Mouse (Mus musculus) bone marrow macrophage, adult 2 months (primary cell): ENCODE measurements around the gene D130043K22Rik. TPM values are rescaled to one million over a fixed set of nuclear protein-coding genes. Genes with fewer than 3 reads are reported as not detected.
"Not testable (repeated sequence)": the region's sequence is repeated elsewhere in the genome, so short reads cannot be mapped to it uniquely, and the experiment has no call there.

Source experiments
- H3K27ac ChIP-seq: 2 replicates; pipeline ENCODE4 v1.5.1; 2012; ENCODE audit warnings: low read depth, low read length; ENCODE audit not compliant: insufficient read depth
- H3K4me1 ChIP-seq: 2 replicates; pipeline ENCODE4 v1.6.1; 2012; ENCODE audit warnings: low read length; ENCODE audit not compliant: control insufficient read depth, insufficient read depth
- H3K4me3 ChIP-seq: 2 replicates; pipeline ENCODE4 v1.5.1; 2012; ENCODE audit warnings: mild to moderate bottlenecking, low read length, moderate library complexity; ENCODE audit not compliant: insufficient read depth
- CTCF ChIP-seq: IDR thresholded peaks from 2 replicates; pipeline ENCODE4 v1.5.1; 2012; ENCODE audit warnings: low read depth, mild to moderate bottlenecking, low read length, moderate library complexity
- POLR2A ChIP-seq: IDR thresholded peaks from 2 replicates; pipeline ENCODE4 v1.6.1; 2012; ENCODE audit warnings: mild to moderate bottlenecking, low read depth, low read length, borderline replicate concordance
- polyA plus RNA-seq: library from polyadenylated mRNA; stranded (reverse); fragments of >200 nt; gene quantifications from 2 replicates; pipeline ENCODE4 v1.2.4, GENCODE M21; 2012; ENCODE audit not compliant: missing spikeins, insufficient read depth, insufficient read length

The D130043K22Rik gene
- polyA plus RNA-seq, 1 experiment = not detected

DNA sequence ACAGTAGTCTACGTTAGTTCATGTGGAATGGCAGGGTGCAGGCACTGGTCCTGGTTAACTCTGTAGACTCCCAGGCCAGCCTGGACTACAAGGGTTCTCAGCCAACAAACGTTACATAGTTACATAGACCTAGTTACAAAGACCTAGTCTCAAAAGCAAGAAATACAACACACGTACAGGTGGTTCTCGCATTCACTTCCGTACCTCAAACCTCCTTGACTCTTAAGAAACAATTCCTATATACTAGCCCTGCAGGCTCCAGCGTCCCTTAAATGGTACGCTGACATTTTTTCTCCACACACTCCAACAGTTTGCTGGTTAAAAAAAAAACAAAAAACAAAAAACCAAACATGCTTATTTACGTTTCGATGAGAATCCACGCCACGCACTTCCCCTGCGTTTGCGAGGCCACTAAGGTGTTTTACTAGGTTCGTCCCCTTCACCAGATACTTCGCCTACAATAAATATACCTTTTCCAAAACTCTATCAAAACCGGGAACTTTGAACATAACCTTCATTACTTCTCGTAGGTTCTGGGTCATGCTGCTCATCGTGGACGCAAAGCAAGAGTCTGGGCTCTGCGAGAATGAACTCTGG lies 14.1 kb upstream of the D130043K22Rik start:
- H3K4me3 ChIP-seq = peak overlapping the region; percentile 66
- H3K27ac ChIP-seq = peak overlapping the region; percentile 89
- peaks cover 13% of the 10 kb centered on the region for H3K4me1 ChIP-seq
- TF ChIP-seq CTCF = no peak
- TF ChIP-seq POLR2A = no peak

DNA sequence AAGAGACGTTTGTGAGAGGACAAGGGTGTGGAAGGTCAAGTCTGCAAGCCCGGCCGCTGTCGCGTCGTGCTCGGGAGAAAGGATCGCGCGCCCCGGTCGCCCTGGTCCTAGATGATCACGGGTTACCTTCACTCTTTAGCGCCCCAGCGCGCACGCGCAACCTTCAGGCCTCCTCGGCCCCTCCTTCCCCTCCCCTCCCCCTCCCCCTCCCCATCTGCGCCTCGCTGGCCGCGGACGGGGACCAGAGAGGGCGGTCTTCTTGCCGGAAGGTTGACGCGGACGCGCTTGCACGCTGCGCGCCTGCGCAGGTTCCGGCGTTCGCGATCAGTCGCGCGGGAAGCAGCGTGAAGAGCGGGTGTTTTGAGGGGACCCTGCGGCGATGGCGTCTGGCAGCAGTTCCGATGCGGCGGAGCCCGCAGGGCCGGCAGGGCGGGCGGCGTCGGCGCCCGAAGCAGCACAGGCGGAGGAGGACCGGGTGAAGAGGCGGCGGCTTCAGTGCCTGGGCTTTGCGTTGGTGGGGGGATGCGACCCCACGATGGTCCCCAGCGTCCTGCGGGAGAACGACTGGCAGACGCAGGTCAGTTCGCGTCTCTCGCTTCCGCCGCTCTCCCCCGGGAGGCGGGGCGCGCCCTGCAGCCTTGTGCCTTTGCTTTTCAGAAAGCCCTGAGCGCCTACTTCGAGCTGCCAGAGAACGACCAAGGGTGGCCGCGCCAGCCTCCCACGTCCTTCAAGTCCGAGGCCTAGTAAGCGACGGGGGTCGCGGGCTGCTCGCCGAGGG lies 13.4 kb upstream of the D130043K22Rik start, which contains the start of the genes Acot13 and Tdp2:
TSS of gene Acot13 (minus strand) at position 188 of the 778 bp plus-strand sequence.
TSS of gene Tdp2 (plus strand) at position 327 of the 778 bp plus-strand sequence.
- peak; percentile 67; the same call in 1 of the 2 replicates for TF ChIP-seq POLR2A
- no peak for TF ChIP-seq CTCF
- H3K4me1 ChIP-seq = peaks cover 13% of the 10 kb centered on the region
- H3K4me3 ChIP-seq = peak within 1 kb of the TSS; percentile 76
- peak within 1 kb of the TSS; percentile 89 for H3K27ac ChIP-seq

DNA sequence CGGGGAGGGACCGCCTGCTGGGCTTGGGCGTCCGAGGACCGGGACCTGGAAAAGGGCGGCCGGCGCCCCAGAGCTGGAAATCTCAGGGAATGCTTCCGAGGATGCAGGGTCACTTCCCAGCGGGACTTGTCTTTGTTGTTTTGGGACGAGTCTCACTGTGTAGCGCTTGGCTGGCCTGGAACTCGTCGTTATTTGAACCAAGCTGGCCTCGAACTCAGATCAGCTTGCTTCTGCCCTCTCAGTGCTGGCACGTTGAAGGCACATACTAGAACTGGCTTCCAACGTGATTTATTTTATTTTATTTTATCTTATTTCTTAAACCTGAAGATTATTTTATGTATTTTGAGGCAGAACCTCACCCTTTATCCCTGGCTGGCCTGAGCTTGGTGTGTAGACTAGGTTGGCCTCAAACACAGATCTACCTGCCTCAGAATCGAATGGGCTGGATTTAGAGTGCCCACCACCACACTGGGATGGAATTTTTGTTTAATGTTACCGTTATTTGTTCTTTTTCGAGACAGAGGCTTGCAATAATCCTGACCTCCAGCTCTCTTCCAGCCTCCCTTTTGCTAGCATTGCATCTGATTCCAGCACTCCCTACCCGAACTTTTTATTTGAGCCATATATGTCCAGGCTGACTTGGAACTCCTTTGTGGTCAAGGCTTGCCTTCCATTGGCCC lies 12.7 kb upstream of the D130043K22Rik start:
- peak overlapping the region; percentile 65 for H3K27ac ChIP-seq
- peak overlapping the region; percentile 76 for H3K4me3 ChIP-seq
- peaks cover 13% of the 10 kb centered on the region for H3K4me1 ChIP-seq
- no peak for TF ChIP-seq POLR2A
- TF ChIP-seq CTCF = no peak

DNA sequence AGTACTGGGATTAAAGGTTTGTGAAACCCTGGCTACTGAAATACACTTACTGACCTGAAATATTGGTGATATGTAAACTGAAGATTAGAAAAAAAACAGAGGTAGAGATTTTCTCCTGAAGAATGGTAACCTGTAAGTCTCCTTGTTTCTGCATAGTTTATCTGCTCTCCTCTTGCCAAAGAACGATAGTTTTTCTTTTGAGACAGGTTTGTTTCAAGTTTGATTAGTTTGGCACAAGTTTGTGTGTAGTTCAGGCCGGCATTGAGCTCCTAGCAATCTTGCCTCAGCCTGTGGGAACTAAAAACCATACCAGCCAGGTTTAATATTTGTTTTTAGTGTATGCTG lies 12.2 kb upstream of the D130043K22Rik start:
- TF ChIP-seq POLR2A = no peak
- TF ChIP-seq CTCF = no peak
- H3K4me3 ChIP-seq = peak overlapping the region; percentile 76
- peaks cover 9% of the 10 kb centered on the region for H3K4me1 ChIP-seq
- no peak overlapping the region for H3K27ac ChIP-seq

DNA sequence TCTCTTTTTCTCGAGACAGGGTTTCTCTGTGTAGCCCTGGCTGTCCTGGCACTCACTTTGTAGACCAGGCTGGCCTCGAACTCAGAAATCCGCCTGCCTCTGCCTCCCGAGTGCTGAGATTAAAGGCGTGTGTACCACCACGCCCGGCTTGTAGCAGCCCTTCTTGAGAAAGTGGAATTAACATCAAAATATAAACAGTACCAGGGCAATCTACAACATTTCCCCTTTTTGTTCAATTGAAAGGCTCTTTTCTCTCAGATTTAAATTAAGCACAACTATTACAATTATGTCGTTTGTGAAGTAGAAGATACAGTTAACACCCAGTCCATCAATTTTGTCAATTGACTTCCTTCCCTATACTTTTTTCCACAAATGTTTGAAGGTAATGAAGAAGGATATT lies 7.2 kb upstream of the D130043K22Rik start:
- not testable (repeated sequence) for H3K27ac ChIP-seq, H3K4me3 ChIP-seq
- peaks cover 11% of the 10 kb centered on the region for H3K4me1 ChIP-seq

DNA sequence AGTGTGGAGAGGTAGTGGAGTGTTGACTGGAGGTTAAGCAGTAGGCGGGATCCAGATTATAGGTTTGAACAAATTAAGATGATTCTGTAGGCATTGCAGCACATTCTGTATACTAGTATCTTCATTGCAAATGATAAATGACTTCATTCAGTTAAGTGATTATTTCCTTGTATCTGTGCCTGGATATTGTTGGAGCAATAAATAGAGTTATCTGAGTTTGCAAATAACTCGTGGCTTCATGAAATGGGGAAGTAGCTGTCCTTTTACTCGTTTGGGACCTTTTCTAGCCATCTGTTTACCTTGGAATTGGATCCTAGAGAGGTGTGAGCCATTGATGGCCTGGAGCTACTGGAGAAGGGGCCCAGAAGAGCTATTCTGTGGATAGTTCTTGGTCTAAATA lies 5.1 kb upstream of the D130043K22Rik start:
- no peak overlapping the region for H3K27ac ChIP-seq
- H3K4me1 ChIP-seq = peaks cover 6% of the 10 kb centered on the region
- H3K4me3 ChIP-seq = no peak overlapping the region
- TF ChIP-seq POLR2A = no peak
- TF ChIP-seq CTCF = no peak

DNA sequence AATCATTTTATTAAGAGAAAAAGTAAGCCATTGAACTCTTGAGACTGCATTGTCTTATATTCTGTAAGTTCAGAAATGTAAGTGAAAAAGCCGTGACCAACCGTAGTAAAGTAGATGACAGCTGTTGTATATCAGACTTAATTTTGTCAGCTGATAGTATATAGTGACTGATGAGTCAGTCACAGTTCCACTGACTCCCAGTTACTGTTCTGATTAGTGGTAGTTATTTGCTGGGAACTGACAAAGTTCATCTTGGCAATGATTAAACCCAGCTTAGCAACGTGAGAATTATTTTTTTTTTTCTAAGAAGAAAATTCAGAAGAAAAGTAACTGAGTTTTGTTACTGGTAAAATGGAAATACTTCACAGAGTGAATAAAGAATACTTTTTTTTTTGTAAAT lies 3.2 kb upstream of the D130043K22Rik start:
- H3K4me1 ChIP-seq = peaks cover 6% of the 10 kb centered on the region
- H3K4me3 ChIP-seq = no peak overlapping the region
- no peak overlapping the region for H3K27ac ChIP-seq
- TF ChIP-seq CTCF (no peak), POLR2A (no peak)

DNA sequence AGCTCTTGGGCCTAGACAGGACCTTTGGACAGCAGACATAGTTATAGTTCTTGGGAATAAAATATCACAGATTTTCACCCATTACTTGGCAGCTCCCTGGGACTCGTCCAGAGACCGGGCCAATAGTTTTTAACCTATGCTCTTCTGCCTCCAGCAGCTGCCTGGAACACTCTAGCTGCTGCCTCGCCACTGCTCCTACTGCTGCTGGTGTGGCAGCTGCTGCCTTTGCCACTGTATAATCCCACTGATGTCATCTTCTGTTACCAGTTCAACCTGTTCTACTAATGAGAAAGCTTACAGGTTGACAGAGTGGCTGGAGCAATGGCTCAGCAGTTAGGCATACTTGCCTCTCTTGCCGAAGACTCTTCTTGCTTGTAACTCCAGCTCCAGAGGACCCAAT lies 4.4 kb downstream of the D130043K22Rik start:
- Histone ChIP-seq H3K4me1 (peaks cover 5% of the 10 kb centered on the region; the same call in 1 of the 2 replicates), H3K27ac (no peak overlapping the region), H3K4me3 (no peak overlapping the region)
- TF ChIP-seq POLR2A (no peak), CTCF (no peak)

DNA sequence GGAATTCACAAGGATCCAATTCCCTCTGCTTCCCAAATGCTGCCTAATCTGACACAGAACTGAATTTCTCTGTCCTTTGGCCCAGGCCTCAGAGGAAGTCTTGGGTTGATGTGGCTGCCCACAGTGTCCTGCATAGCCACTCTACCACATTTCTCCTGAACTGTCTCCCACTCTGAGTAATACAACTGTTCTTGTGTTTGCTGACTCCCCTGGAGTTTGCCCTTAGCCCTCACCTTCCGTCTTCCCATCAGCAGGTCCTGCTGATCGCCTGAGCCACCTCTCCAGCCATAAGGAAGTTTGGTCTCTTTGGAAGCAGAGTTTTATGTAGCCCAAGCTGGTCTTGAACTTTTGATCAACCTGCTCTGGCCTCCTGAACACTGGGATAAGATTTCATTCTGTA lies 7.1 kb downstream of the D130043K22Rik start:
- H3K4me3 ChIP-seq = no peak overlapping the region
- no peak for TF ChIP-seq CTCF
- TF ChIP-seq POLR2A = no peak
- H3K27ac ChIP-seq = no peak overlapping the region

DNA sequence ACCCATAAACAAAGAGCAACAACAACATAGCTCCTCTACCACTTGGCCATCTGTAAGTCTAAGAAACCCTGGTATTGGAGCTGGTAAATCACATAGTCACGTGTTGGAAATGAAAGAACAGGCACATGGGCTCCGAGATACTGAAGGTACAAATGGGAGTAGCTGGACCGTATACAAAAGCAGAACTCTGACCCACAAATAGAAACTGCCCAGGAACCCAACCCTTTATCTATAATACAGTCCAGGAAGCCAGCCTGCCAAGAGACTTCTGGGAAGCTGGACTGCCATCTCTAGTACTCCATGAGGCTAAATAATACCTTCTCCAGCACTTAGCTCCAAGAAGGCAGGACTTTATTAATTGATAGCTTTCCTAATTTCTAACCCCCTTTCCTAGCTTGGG lies 7.6 kb downstream of the D130043K22Rik start:
- Histone ChIP-seq H3K4me3 (no peak overlapping the region), H3K4me1 (peaks cover 5% of the 10 kb centered on the region; the same call in 1 of the 2 replicates), H3K27ac (no peak overlapping the region)
- TF ChIP-seq CTCF (no peak), POLR2A (no peak)

More for the DNA sequence above, 7.1 kb downstream of the D130043K22Rik start:
- peaks cover 5% of the 10 kb centered on the region; the same call in 1 of the 2 replicates for H3K4me1 ChIP-seq
